Mouse (Mus musculus): Measurements from ENCODE around the gene 2210011C24Rik. TPM values are rescaled to one million over a fixed set of nuclear protein-coding genes. Genes with fewer than 3 reads are reported as not detected.

The 2210011C24Rik gene
- total RNA-seq, 2 experiments from 2014 or later = 0.65 to 1.2 TPM

DNA sequence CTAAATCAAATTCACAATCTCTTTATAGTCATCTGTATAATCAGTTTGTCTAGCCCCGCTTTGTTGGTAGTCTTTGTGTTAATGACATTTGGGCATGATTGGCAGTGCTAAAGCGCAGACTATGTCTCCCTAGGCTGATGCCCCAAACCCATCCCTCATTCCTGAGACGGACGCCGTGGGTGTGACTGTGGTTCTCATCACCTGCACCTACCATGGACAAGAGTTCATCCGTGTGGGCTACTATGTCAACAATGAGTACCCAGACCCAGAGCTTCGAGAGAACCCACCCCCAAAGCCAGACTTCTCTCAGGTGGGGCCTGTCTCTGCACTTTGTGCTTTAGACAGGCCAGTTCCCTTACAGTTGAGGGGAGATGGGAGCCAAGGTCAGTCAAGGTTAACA, 44.3 kb downstream of the 2210011C24Rik start:
- no peak for DNase-seq (ENCODE audit: low spot score in 2 of 2)

GRCm38 (mm10) chr8:83964015-83964765, 47.8 kb downstream of the 2210011C24Rik start:
- DNase-seq (ENCODE audit: low spot score in 2 of 2) = no peak

Small RNA genes within 50 kb of the gene (microRNA-seq; reads per million reads assigned to microRNA genes)
- 0.63 reads per million for gene Mir1199
- not detected for gene Mir8111

Other genes with a start within 250 kb of the 2210011C24Rik start
- 10 to 100 TPM; 33.6 to 37.6 TPM for gene Adgrl1, start 112.1 kb downstream of the 2210011C24Rik start, total RNA-seq (2021)
- under 1 TPM; 0.22 to 0.23 TPM for gene Gm10644, start 57.0 kb downstream of the 2210011C24Rik start, total RNA-seq (2021)
- 10 to 100 TPM; 14.9 to 17.2 TPM for gene Asf1b, start 56.7 kb downstream of the 2210011C24Rik start, total RNA-seq (2021)
- gene Prkaca, start 39.2 kb downstream of the 2210011C24Rik start, total RNA-seq (2021) = 100 to 1,000 TPM; 837 to 892 TPM
- gene Samd1, start 14.5 kb downstream of the 2210011C24Rik start, total RNA-seq (2021) = 10 to 100 TPM; 40.7 to 44.4 TPM
- gene 1700067K01Rik, start 10.7 kb downstream of the 2210011C24Rik start, total RNA-seq (2021) = under 1 TPM in 1 of 2 experiments, not detected in 1; 0.44 TPM
- 1 to 10 TPM; 1.1 to 2.2 TPM for gene Palm3, start 9.3 kb upstream of the 2210011C24Rik start, total RNA-seq (2021)
- 1 to 10 TPM in 1 of 2 experiments, under 1 TPM in 1; 0.93 to 1.4 TPM for gene Il27ra, start 30.4 kb upstream of the 2210011C24Rik start, total RNA-seq (2021)
- gene Rln3, start 32.8 kb upstream of the 2210011C24Rik start, total RNA-seq (2021) = not detected
- 1 to 10 TPM; 2.5 to 3.2 TPM for gene Gm10643, start 53.0 kb upstream of the 2210011C24Rik start, total RNA-seq (2021)
- gene Rfx1, start 54.7 kb upstream of the 2210011C24Rik start, total RNA-seq (2021) = 10 to 100 TPM; 10.1 to 11.7 TPM
- 10 to 100 TPM; 15.6 to 17.5 TPM for gene Dcaf15, start 92.6 kb upstream of the 2210011C24Rik start, total RNA-seq (2021)
- gene Podnl1, start 113.8 kb upstream of the 2210011C24Rik start, total RNA-seq (2021) = not detected
- 10 to 100 TPM; 18.2 to 21.8 TPM for gene Cc2d1a, start 135.8 kb upstream of the 2210011C24Rik start, total RNA-seq (2021)
- gene 4930432K21Rik, start 135.9 kb upstream of the 2210011C24Rik start, total RNA-seq (2021) = 1 to 10 TPM; 1.4 to 1.9 TPM
- 1 to 10 TPM; 2.5 to 3.3 TPM for gene Nanos3, start 173.0 kb upstream of the 2210011C24Rik start, total RNA-seq (2021)
- gene Zswim4, start 224.9 kb upstream of the 2210011C24Rik start, total RNA-seq (2021) = 1 to 10 TPM; 9.5 to 9.8 TPM
- 100 to 1,000 TPM; 197 to 218 TPM for gene D8Ertd738e, start 237.5 kb upstream of the 2210011C24Rik start, total RNA-seq (2021)
- 10 to 100 TPM; 18.8 to 27.0 TPM for gene Mri1, start 245.2 kb upstream of the 2210011C24Rik start, total RNA-seq (2021)